Mouse (Mus musculus) stomach, postnatal 0 days (tissue): ENCODE data around the gene Mkln1.

ENCODE experiments used
- CTCF ChIP-seq: IDR thresholded peaks from 2 replicates; pipeline ENCODE4 v1.5.1; 2016; ENCODE audit warnings: antibody characterized with exemption, low read depth, mild to moderate bottlenecking, moderate library complexity
- EP300 ChIP-seq: optimal IDR thresholded peaks from 2 replicates; pipeline ENCODE3; 2016; ENCODE audit warnings: antibody characterized with exemption

GRCm38 (mm10) chr6:31537193-31537592, 138.7 kb downstream of the Mkln1 start:
- no peak for TF ChIP-seq CTCF
- no peak for TF ChIP-seq EP300
